Mouse (Mus musculus) yolk sac, embryonic 10.5 days (tissue): Measurements from ENCODE around the gene Wnt7a.

Source experiments
- DNase-seq: peaks from one replicate; pipeline ENCODE4 v3.0.0-alpha.2; 2017; ENCODE audit warnings: low spot score

Wnt7a gene

GRCm38 (mm10) chr6:91410961-91411368, at the start of gene Wnt7a:
Gene Wnt7a, minus strand, starts transcription at chr6:91411363.
- no peak for DNase-seq

- peak; percentile 82 for DNase-seq
Measured at GRCm38 (mm10) chr6:91459471-91459870, 48.3 kb upstream of the Wnt7a start.

- no peak for DNase-seq
Measured at GRCm38 (mm10) chr6:91454546-91454945, 43.4 kb upstream of the Wnt7a start.

DNA sequence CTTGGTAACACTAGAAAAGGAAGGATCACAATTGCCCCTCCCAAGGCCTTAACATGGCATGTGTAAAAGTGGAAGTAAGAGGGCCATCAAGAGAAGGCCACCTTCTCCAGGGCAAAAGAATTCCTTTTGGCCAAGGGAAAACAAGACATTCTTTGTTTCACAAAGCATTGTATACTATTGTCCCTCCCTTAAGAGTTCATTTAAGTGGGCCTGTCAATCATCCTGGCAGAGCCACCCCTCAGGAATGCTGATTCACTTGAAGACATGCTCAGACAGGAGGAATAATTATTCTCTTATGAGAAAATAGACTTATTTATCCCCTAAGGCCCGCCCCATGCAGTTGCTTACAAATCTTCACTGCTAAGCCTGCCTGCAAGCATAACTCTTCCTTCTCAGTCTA, 40.9 kb upstream of the Wnt7a start:
- DNase-seq = no peak

GRCm38 (mm10) chr6:91449472-91450225, 38.5 kb upstream of the Wnt7a start:
- no peak for DNase-seq

- no peak for DNase-seq
Measured at GRCm38 (mm10) chr6:91445316-91445715, 34.2 kb upstream of the Wnt7a start.

GRCm38 (mm10) chr6:91441145-91441662, 30.0 kb upstream of the Wnt7a start:
- DNase-seq = no peak

DNA sequence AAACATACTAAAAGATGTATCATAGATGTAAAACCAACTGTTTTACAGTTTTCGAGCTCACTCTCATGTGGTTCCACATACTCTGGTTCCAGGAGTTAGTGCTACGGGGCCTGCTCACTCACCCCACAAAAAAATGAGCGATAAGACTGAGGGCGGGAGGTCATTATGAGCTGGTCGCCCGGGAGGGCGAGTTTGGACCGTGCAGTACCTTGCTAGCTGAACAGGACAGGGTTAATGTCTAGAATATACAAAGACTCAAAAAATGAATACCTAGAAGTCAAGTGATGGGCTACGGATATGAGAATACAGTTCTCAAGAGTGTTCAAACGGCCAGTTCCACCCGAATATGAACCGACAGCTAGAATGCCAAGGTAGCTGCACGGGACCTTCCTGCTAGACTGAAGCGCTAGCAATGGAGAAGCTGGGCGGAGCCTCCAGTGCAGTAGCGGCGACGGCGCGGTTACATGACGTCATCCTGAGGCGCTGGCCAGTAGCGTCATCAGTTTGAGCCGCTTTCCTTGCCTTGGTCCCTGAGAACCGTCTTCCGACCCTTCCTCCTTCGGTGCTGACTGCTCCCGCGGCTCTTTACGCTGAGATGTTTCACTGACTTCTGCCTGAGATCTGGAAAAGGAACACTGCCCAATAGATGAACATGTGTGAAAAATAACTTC, 29.4 kb upstream of the Wnt7a start:
- DNase-seq = peak; percentile 95

- DNase-seq = no peak
Measured at GRCm38 (mm10) chr6:91424151-91424550, 13.0 kb upstream of the Wnt7a start.

- DNase-seq = no peak
Measured at GRCm38 (mm10) chr6:91421629-91422028, 10.5 kb upstream of the Wnt7a start.

- DNase-seq = no peak
Measured at GRCm38 (mm10) chr6:91417291-91417845, 6.2 kb upstream of the Wnt7a start.

- no peak for DNase-seq
Measured at GRCm38 (mm10) chr6:91416146-91416545, 5.0 kb upstream of the Wnt7a start.

- peak; percentile 19 for DNase-seq
Measured at GRCm38 (mm10) chr6:91414890-91415289, 3.7 kb upstream of the Wnt7a start.

- peak; percentile 36 for DNase-seq
Measured at GRCm38 (mm10) chr6:91411369-91411981, 312 bp upstream of the Wnt7a start.

- DNase-seq = no peak
Measured at GRCm38 (mm10) chr6:91410168-91410780, 889 bp downstream of the Wnt7a start.

DNA sequence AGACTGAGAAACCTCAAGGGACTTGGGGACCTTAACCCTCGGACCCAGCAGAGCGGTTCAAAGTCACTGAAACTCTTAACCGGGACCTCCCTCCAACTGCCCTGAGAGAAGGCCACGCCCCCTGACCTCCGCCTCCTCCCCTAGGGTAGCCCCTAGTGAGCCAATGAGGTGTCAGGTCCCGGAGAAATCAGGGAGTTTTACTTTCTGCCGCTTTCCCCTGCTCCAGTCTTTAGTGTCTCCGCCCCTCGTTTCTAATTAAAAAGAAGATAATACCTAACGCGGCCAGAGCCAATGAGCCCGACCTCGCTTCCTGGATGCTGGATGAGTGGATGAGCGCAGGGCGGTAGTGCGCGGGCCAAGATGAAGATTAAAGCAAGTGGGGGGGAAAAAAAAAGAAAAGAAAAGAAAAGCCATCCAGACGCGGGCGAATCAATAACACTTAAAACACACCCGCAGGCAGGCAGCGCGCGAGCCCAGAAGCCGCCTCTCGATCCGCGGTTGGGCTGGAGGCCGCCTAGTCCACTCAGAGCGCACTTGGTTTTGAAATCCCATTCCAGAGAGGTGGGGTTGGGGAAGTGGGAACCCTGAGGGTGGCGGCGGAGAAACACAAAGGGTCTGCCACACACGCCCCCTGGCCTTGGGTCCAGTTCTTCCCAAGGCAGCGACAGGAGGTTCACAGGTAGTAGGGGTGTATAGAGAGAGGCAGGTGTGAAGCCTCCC, 1.6 kb downstream of the Wnt7a start:
- DNase-seq = peak; percentile 15

DNA sequence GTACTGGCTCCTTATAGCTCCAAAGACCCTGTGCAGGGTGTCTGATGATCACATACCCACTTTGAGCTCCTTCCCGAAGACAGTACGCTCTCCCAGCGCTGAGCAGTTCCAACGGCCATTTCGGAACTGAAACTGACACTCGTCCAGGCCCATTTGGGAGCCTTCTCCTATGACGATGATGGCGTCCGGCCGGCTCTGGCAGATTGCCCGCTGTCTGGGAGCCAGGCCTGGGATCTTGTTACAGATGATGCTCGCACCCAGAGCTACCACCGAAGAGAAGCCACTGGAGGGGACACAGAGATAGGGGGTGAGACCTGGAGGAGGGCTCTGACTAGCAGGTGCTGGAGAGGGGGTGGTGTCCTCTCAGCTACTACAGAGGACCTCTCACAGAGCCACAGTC, 2.5 kb downstream of the Wnt7a start:
- no peak for DNase-seq

- no peak for DNase-seq
Measured at GRCm38 (mm10) chr6:91401591-91401990, 9.6 kb downstream of the Wnt7a start.

DNA sequence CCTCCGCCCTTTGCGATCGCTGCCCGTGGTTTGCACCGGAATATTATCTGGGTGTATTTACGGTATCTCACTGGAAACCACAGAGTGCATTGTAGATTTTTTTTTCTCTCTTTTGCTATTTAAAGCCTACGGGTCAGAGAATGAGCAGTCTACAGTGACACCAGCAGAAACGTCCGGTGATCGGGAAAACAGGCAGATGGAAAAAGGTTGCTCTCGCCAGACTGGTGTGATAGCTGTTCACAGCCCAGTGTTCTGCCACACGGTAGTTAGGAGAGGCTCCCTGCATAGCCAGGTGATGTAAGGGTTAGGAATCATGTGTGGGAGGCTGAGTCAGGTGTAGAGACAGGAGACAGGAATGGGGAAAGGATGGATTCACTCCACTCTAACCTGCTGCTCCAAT, 10.6 kb downstream of the Wnt7a start:
- no peak for DNase-seq

- DNase-seq = no peak
Measured at GRCm38 (mm10) chr6:91392475-91393174, 18.5 kb downstream of the Wnt7a start.

DNA sequence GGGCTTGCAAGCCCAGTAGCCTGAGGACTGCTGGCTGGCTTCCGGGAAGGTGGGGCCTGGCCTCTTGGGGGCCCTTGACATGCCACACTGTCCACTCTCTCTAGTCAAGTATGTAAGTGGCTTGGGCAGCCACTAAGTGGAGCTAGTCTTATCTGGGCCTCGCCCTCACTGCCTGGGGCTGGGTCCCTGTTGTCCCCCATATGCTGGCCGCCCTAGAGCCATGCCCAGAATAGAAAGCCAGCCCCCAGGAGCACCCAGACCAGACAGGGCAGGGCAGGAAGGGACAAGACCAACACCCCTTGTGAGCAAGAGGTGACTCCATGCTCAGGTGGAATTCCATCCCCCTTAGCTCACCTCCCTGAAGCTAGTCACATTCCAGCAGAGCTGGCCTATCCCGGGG, 22.0 kb downstream of the Wnt7a start:
- no peak for DNase-seq
